Mouse (Mus musculus): ENCODE measurements at regions not wholly inside any gene's neighbourhood (a gene's known extent, or its start where the extent isn't known, plus 50 kb on each side); places are given as distances from the start of the nearest gene placed in this dataset.

DNA sequence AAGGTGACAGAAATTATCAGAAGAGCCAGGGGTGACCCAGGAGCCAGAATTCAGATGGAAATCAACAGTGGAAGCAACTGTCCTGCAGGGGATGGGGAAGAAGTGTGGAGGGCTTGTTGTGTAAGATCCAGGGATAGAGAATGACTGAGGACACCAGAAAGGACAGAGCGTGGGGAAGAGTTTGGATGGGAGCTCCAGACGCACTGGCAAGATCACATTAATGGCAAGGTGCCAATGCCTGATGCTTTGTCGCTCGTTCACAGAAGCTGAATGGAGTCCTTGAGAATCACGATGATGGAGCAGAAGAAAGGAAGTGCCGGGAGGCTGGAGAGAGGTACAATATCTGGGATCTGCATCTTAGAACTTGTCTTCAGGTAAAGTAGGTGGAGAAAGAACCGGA is 519.0 kb upstream of the Fam160b2 start:
- TF ChIP-seq CTCF (IDR thresholded peaks at IDR 0.05; ENCODE audit: low read depth, low read length) (no peak), POLR2A (IDR thresholded peaks at IDR 0.05; ENCODE audit: extremely low read depth, insufficient read depth, low read length) (no peak)
